In the genomic region with DNA sequence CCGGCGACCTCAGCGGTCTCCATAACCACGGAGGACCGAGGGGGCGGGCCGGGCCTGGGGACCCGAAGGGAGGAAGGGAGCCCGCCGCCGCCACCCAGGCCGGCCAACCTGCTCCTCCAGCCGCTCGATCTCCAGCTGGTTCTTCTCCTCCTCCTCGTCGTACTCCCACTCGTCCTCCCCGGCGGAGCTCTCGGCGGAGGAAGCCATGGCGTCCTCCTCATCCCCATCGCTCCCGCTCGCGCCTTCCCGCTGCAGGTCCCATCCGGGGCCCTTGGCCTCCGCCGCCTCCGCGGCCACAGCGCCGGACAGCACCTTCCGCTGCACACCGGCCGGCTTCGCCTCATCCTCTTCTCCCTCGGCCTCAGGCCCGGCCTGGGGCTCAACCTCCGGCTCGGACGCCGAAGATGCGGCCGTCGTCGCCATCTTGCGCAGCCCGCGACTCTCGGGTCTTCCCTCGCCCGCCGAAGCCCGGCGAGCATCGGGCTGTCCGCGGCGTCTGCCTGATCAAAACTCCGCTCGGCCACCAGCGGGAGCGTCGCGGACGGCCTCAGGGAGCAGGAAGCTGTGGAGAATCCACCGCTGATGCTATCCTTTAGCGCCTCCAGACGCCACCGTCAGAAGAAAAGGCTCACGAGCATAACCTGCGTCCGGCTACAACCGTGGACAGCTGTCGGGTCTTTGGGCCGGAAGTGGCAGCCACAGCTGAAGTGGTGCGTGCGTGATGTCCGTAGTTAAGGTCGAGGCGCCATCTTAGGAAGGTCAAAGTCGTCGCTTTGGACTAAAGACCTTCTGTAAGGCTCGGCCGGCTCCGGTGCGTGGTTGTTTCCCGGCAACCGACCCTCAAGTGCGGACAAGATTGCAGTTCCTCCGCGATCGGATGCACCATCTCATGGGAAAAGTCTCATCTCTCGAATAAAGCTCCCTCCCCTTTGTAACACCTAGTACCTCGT, we compare ENCODE assay signal across 8 mouse cellular contexts. TPM values are rescaled to one million over a fixed set of nuclear protein-coding genes. Genes with fewer than 3 reads are reported as not detected.
DNase-seq lines count a peak whose midpoint lies in the region; ATAC-seq and TF ChIP-seq lines count a peak whose summit lies in the region.

No protein-coding gene starts in this region.

- under 1% methylated on average over 94 of the region's 97 CpGs for WGBS in forebrain, embryonic 11.5 days
- whole genome bisulfite sequencing in heart, embryonic 16.5 days, result under 1% methylated on average over 81 of the region's 97 CpGs
- under 1% methylated on average over 97 of the region's 97 CpGs for WGBS in liver, embryonic 15.5 days (ENCODE audit: insufficient replicate concordance)
- WGBS in neural tube, embryonic 12.5 days, result under 1% methylated on average over 97 of the region's 97 CpGs

- TF ChIP-seq CTCF in E14TG2a.4 (conservative IDR thresholded peaks at IDR 0.05; ENCODE audit: low read length), result no peak

- H3K27me3 ChIP-seq in E14TG2a.4 (ENCODE audit: insufficient read depth, low read length), result no peaks in the 10 kb centered on the region
- no peaks in the 10 kb centered on the region for H3K27me3 ChIP-seq in forebrain, embryonic 11.5 days (ENCODE audit: control insufficient read depth, insufficient read depth, low read length)
- no peaks in the 10 kb centered on the region for H3K27me3 ChIP-seq in heart, embryonic 16.5 days (ENCODE audit: control insufficient read depth, insufficient read depth, low read length)
- no peaks in the 10 kb centered on the region for H3K27me3 ChIP-seq in liver, embryonic 15.5 days
- no peaks in the 10 kb centered on the region for H3K27me3 ChIP-seq in neural tube, embryonic 12.5 days (replicated peaks)

- peak overlapping the region; percentile 98 for H3K27ac ChIP-seq in forebrain, embryonic 11.5 days (ENCODE audit: low read depth, low read length)
- peak overlapping the region; percentile 95 for H3K27ac ChIP-seq in heart, embryonic 16.5 days (ENCODE audit: low read length)
- peak overlapping the region; percentile 91 for H3K27ac ChIP-seq in liver, embryonic 15.5 days (replicated peaks)
- peak overlapping the region; percentile 96 for H3K27ac ChIP-seq in neural tube, embryonic 12.5 days

- peak overlapping the region; percentile 70 for H3K4me2 ChIP-seq in forebrain, embryonic 11.5 days (ENCODE audit: low read depth, low read length, severe bottlenecking)
- peak overlapping the region; percentile 97 for H3K4me2 ChIP-seq in heart, embryonic 16.5 days (ENCODE audit: low read depth, low read length)
- H3K4me2 ChIP-seq in liver, embryonic 15.5 days, result peak overlapping the region; percentile 92
- H3K4me2 ChIP-seq in neural tube, embryonic 12.5 days (replicated peaks), result peak overlapping the region; percentile 97

- peak; percentile 82 for DNase-seq in c-Kit-positive CD71-positive TER-119-negative erythroid progenitor cells, embryonic 14.5 days (ENCODE audit: low read depth)
- peak; percentile 90 for DNase-seq in forebrain, embryonic 11.5 days (ENCODE audit: low spot score)
- peak; percentile 90 to 93 for DNase-seq in kidney, postnatal 36 days
- DNase-seq in telencephalon, adult 2 months (ENCODE audit: low read depth, low spot score), result peak; percentile 91

- H3K9me3 ChIP-seq in E14TG2a.4 (ENCODE audit: low read length), result no peaks in the 10 kb centered on the region
- no peaks in the 10 kb centered on the region for H3K9me3 ChIP-seq in forebrain, embryonic 11.5 days (ENCODE audit: control insufficient read depth, low read length)
- no peaks in the 10 kb centered on the region for H3K9me3 ChIP-seq in heart, embryonic 16.5 days (replicated peaks; ENCODE audit: control insufficient read depth, low read length)
- H3K9me3 ChIP-seq in liver, embryonic 15.5 days (replicated peaks), result no peaks in the 10 kb centered on the region
- H3K9me3 ChIP-seq in neural tube, embryonic 12.5 days, result no peaks in the 10 kb centered on the region

- H3K9ac ChIP-seq in forebrain, embryonic 11.5 days (ENCODE audit: low read length), result peak overlapping the region; percentile 98
- peak overlapping the region; percentile 97 for H3K9ac ChIP-seq in heart, embryonic 16.5 days (ENCODE audit: low read length)
- peak overlapping the region; percentile 91 for H3K9ac ChIP-seq in liver, embryonic 15.5 days
- H3K9ac ChIP-seq in neural tube, embryonic 12.5 days, result peak overlapping the region; percentile 95

- ATAC-seq in forebrain, embryonic 11.5 days (replicated peaks; ENCODE audit: low FRiP score), result peak; percentile 80
- ATAC-seq in heart, embryonic 16.5 days (replicated peaks; ENCODE audit: extremely low read depth, insufficient read depth, low FRiP score), result peak; percentile 82
- peak; percentile 78 for ATAC-seq in liver, embryonic 15.5 days (ENCODE audit: insufficient read depth)
- ATAC-seq in neural tube, embryonic 12.5 days (ENCODE audit: low FRiP score, low read depth), result peak; percentile 72

- H3K36me3 ChIP-seq in E14TG2a.4 (ENCODE audit: insufficient read depth, low read length), result peaks cover 64% of the 10 kb centered on the region
- peaks cover 9% of the 10 kb centered on the region; the same call in 1 of the 2 replicates for H3K36me3 ChIP-seq in forebrain, embryonic 11.5 days (ENCODE audit: control insufficient read depth, insufficient read depth, low read length)
- peaks cover 34% of the 10 kb centered on the region for H3K36me3 ChIP-seq in heart, embryonic 16.5 days (ENCODE audit: control insufficient read depth, insufficient read depth)
- H3K36me3 ChIP-seq in liver, embryonic 15.5 days (replicated peaks), result peaks cover 49% of the 10 kb centered on the region
- peaks cover 38% of the 10 kb centered on the region for H3K36me3 ChIP-seq in neural tube, embryonic 12.5 days

- peaks cover 63% of the 10 kb centered on the region for H3K4me1 ChIP-seq in E14TG2a.4 (replicated peaks; ENCODE audit: low read depth, low read length)
- H3K4me1 ChIP-seq in forebrain, embryonic 11.5 days (replicated peaks; ENCODE audit: control insufficient read depth, insufficient read depth, low read length), result 0 out of 2 replicates have a peak, but pooled peaks cover 8% of the 10 kb centered on the region
- H3K4me1 ChIP-seq in heart, embryonic 16.5 days (ENCODE audit: control insufficient read depth, insufficient read depth, low read length), result peaks cover 22% of the 10 kb centered on the region
- peaks cover 43% of the 10 kb centered on the region for H3K4me1 ChIP-seq in liver, embryonic 15.5 days (replicated peaks)
- H3K4me1 ChIP-seq in neural tube, embryonic 12.5 days, result peaks cover 21% of the 10 kb centered on the region

- peak overlapping the region; percentile 99 for H3K4me3 ChIP-seq in E14TG2a.4 (replicated peaks; ENCODE audit: low read length)
- H3K4me3 ChIP-seq in forebrain, embryonic 11.5 days (ENCODE audit: low read depth, low read length), result peak overlapping the region; percentile 100
- peak overlapping the region; percentile 99 for H3K4me3 ChIP-seq in heart, embryonic 16.5 days (ENCODE audit: low read length)
- H3K4me3 ChIP-seq in liver, embryonic 15.5 days (replicated peaks), result peak overlapping the region; percentile 95
- H3K4me3 ChIP-seq in neural tube, embryonic 12.5 days, result peak overlapping the region; percentile 100

RNA-seq across cellular contexts. Expression of a gene that starts 0.8 kb away (rescaled TPM):
- 77.5 and 81.8 TPM in 2 replicates for polyA plus RNA-seq in forebrain, embryonic 11.5 days (2014; fragmentation: Nextera tagmentation; extraction: Ambion mirVana)
- 31.6 TPM in 2 replicates for polyA plus RNA-seq in heart, embryonic 16.5 days (2015; fragmentation: Nextera tagmentation; extraction: Ambion mirVana)
- polyA plus RNA-seq in liver, embryonic 15.5 days (2015; fragmentation: Nextera tagmentation; extraction: Ambion mirVana), result 17.5 and 20.7 TPM in 2 replicates
- 66.2 and 69.1 TPM in 2 replicates for polyA plus RNA-seq in neural tube, embryonic 12.5 days (2016; fragmentation: Nextera tagmentation; extraction: Ambion mirVana)

RNA-seq across cellular contexts. Expression of a gene that starts 1.1 kb away (rescaled TPM):
- polyA plus RNA-seq in forebrain, embryonic 11.5 days (2014; fragmentation: Nextera tagmentation; extraction: Ambion mirVana), result 99.4 and 105 TPM in 2 replicates
- 118 and 136 TPM in 2 replicates for polyA plus RNA-seq in heart, embryonic 16.5 days (2015; fragmentation: Nextera tagmentation; extraction: Ambion mirVana)
- 79.1 and 85.3 TPM in 2 replicates for polyA plus RNA-seq in liver, embryonic 15.5 days (2015; fragmentation: Nextera tagmentation; extraction: Ambion mirVana)
- 101 and 105 TPM in 2 replicates for polyA plus RNA-seq in neural tube, embryonic 12.5 days (2016; fragmentation: Nextera tagmentation; extraction: Ambion mirVana)

RNA-seq across cellular contexts. Expression of a gene that starts 28.8 kb away (rescaled TPM):
- polyA plus RNA-seq in forebrain, embryonic 11.5 days (2014; fragmentation: Nextera tagmentation; extraction: Ambion mirVana), result 11.6 and 14.5 TPM in 2 replicates
- polyA plus RNA-seq in heart, embryonic 16.5 days (2015; fragmentation: Nextera tagmentation; extraction: Ambion mirVana), result 22.4 and 22.5 TPM in 2 replicates
- 4.0 and 4.2 TPM in 2 replicates for polyA plus RNA-seq in liver, embryonic 15.5 days (2015; fragmentation: Nextera tagmentation; extraction: Ambion mirVana)
- 39.3 and 43.8 TPM in 2 replicates for polyA plus RNA-seq in neural tube, embryonic 12.5 days (2016; fragmentation: Nextera tagmentation; extraction: Ambion mirVana)

RNA-seq across cellular contexts. Expression of a gene that starts 35.9 kb away (rescaled TPM):
- 3.4 and 4.6 TPM in 2 replicates for polyA plus RNA-seq in forebrain, embryonic 11.5 days (2014; fragmentation: Nextera tagmentation; extraction: Ambion mirVana)
- 6.0 and 6.3 TPM in 2 replicates for polyA plus RNA-seq in heart, embryonic 16.5 days (2015; fragmentation: Nextera tagmentation; extraction: Ambion mirVana)
- 2.6 and 2.8 TPM in 2 replicates for polyA plus RNA-seq in liver, embryonic 15.5 days (2015; fragmentation: Nextera tagmentation; extraction: Ambion mirVana)
- 6.0 and 7.3 TPM in 2 replicates for polyA plus RNA-seq in neural tube, embryonic 12.5 days (2016; fragmentation: Nextera tagmentation; extraction: Ambion mirVana)

RNA-seq across cellular contexts. Expression of a gene that starts 46.9 kb away (rescaled TPM):
- not detected in 2 replicates for polyA plus RNA-seq in forebrain, embryonic 11.5 days (2014; fragmentation: Nextera tagmentation; extraction: Ambion mirVana)
- not detected in 2 replicates for polyA plus RNA-seq in heart, embryonic 16.5 days (2015; fragmentation: Nextera tagmentation; extraction: Ambion mirVana)
- not detected in 2 replicates for polyA plus RNA-seq in liver, embryonic 15.5 days (2015; fragmentation: Nextera tagmentation; extraction: Ambion mirVana)
- not detected in 2 replicates for polyA plus RNA-seq in neural tube, embryonic 12.5 days (2016; fragmentation: Nextera tagmentation; extraction: Ambion mirVana)

Comparison
In these comparisons a context has a peak if more than half of its experiments do, and no peak if none do; other contexts are left out.
1. Peak in every context shown above with its lines: DNase-seq, ATAC-seq, H3K4me3 ChIP-seq and H3K27ac ChIP-seq.